ENCODE assay signal across 8 mouse cellular contexts in genomic region chr9:57997511-57998031, GRCm38 (mm10). TPM values are rescaled to one million over a fixed set of nuclear protein-coding genes. Genes with fewer than 3 reads are reported as not detected.
A peak's percentile ranks its signal among the peaks of the same experiment; 100 is the strongest.
DNase-seq lines count a peak whose midpoint lies in the region; ATAC-seq lines count a peak whose summit lies in the region.

No protein-coding gene starts in this region.

- peak overlapping the region; percentile 37; the same call in 1 of the 2 replicates for H3K9ac ChIP-seq in heart, embryonic 16.5 days (ENCODE audit: low read length)
- H3K9ac ChIP-seq in forebrain, embryonic 11.5 days (ENCODE audit: low read length), result no peak overlapping the region
- H3K9ac ChIP-seq in liver, embryonic 15.5 days, result no peak overlapping the region

- peak overlapping the region; percentile 45 for H3K4me3 ChIP-seq in heart, embryonic 16.5 days (ENCODE audit: low read length)
- H3K4me3 ChIP-seq in forebrain, embryonic 11.5 days (ENCODE audit: low read depth, low read length), result peak overlapping the region; percentile 11
- H3K4me3 ChIP-seq in liver, embryonic 15.5 days (replicated peaks), result peak overlapping the region; percentile 25

- intact Hi-C loops in heart, postnatal 14 days (cut with DNase I), result loop anchor here (1.0 to 10.0 kb wide), 5 partner anchors 62 to 343 kb away; partner anchors contain the start of gene Csk

- peaks cover 25% of the 10 kb centered on the region for H3K27me3 ChIP-seq in heart, embryonic 16.5 days (ENCODE audit: control insufficient read depth, insufficient read depth, low read length)
- H3K27me3 ChIP-seq in forebrain, embryonic 11.5 days (ENCODE audit: control insufficient read depth, insufficient read depth, low read length), result peaks cover 6% of the 10 kb centered on the region; the same call in 1 of the 2 replicates
- H3K27me3 ChIP-seq in liver, embryonic 15.5 days, result peaks cover 45% of the 10 kb centered on the region

- WGBS in heart, embryonic 16.5 days, result 24% methylated on average over 13 of the region's 13 CpGs
- WGBS in forebrain, embryonic 11.5 days, result 24% methylated on average over 13 of the region's 13 CpGs
- WGBS in liver, embryonic 15.5 days (ENCODE audit: insufficient replicate concordance), result 20% methylated on average over 13 of the region's 13 CpGs

- H3K27ac ChIP-seq in heart, embryonic 16.5 days (ENCODE audit: low read length), result no peak overlapping the region
- no peak overlapping the region for H3K27ac ChIP-seq in forebrain, embryonic 11.5 days (ENCODE audit: low read depth, low read length)
- no peak overlapping the region for H3K27ac ChIP-seq in liver, embryonic 15.5 days (replicated peaks)

- H3K9me3 ChIP-seq in heart, embryonic 16.5 days (replicated peaks; ENCODE audit: control insufficient read depth, low read length), result no peaks in the 10 kb centered on the region
- no peaks in the 10 kb centered on the region for H3K9me3 ChIP-seq in forebrain, embryonic 11.5 days (ENCODE audit: control insufficient read depth, low read length)
- H3K9me3 ChIP-seq in liver, embryonic 15.5 days (replicated peaks), result no peaks in the 10 kb centered on the region

- peak overlapping the region; percentile 78 for H3K4me2 ChIP-seq in heart, embryonic 16.5 days (ENCODE audit: low read depth, low read length)
- peak overlapping the region; percentile 47 for H3K4me2 ChIP-seq in forebrain, embryonic 11.5 days (ENCODE audit: low read depth, low read length, severe bottlenecking)
- H3K4me2 ChIP-seq in liver, embryonic 15.5 days, result peak overlapping the region; percentile 59

- peak; percentile 14; the same call in 1 of the 2 replicates for ATAC-seq in heart, embryonic 16.5 days (replicated peaks; ENCODE audit: extremely low read depth, insufficient read depth, low FRiP score)
- no peak for ATAC-seq in forebrain, embryonic 11.5 days (replicated peaks; ENCODE audit: low FRiP score)
- no peak for ATAC-seq in liver, embryonic 15.5 days (ENCODE audit: insufficient read depth)
- ATAC-seq in monocyte, adult 5-6 weeks (replicated peaks; ENCODE audit: insufficient number of reproducible peaks, low FRiP score, low TSS enrichment, poor library complexity, severe bottlenecking), result no peak

- DNase-seq in heart, postnatal 14 days, result no peak
- DNase-seq in ES-CJ7 (ENCODE audit: low read depth, low spot score) (peak; percentile 90), adipocyte (ENCODE audit: low spot score) (no peak)
- no peak for DNase-seq in forebrain, embryonic 11.5 days (ENCODE audit: low spot score)
- no peak for DNase-seq in natural killer cell, adult 2 months (ENCODE audit: low spot score in 2 of 2)

- H3K36me3 ChIP-seq in heart, embryonic 16.5 days (ENCODE audit: control insufficient read depth, insufficient read depth), result no peaks in the 10 kb centered on the region
- no peaks in the 10 kb centered on the region for H3K36me3 ChIP-seq in forebrain, embryonic 11.5 days (ENCODE audit: control insufficient read depth, insufficient read depth, low read length)
- no peaks in the 10 kb centered on the region for H3K36me3 ChIP-seq in liver, embryonic 15.5 days (replicated peaks)

- H3K4me1 ChIP-seq in heart, embryonic 16.5 days (ENCODE audit: control insufficient read depth, insufficient read depth, low read length), result peaks cover 8% of the 10 kb centered on the region
- no peaks in the 10 kb centered on the region; the same call in 1 of the 2 replicates for H3K4me1 ChIP-seq in forebrain, embryonic 11.5 days (replicated peaks; ENCODE audit: control insufficient read depth, insufficient read depth, low read length)
- peaks cover 9% of the 10 kb centered on the region for H3K4me1 ChIP-seq in liver, embryonic 15.5 days (replicated peaks)

RNA-seq across cellular contexts. Expression of gene Cyp11a1, which starts 8.6 kb away (rescaled TPM):
- polyA plus RNA-seq in heart, embryonic 16.5 days (2015; fragmentation: Nextera tagmentation; extraction: Ambion mirVana), result 0.32 and 0.33 TPM in 2 replicates
- under 1 TPM; 0.17 to 0.63 TPM for total RNA-seq in heart, postnatal 14 days (2021)
- polyA plus RNA-seq in forebrain, embryonic 11.5 days (2014; fragmentation: Nextera tagmentation; extraction: Ambion mirVana), result not detected in 2 replicates
- 1.3 and 1.5 TPM in 2 replicates for polyA plus RNA-seq in liver, embryonic 15.5 days (2015; fragmentation: Nextera tagmentation; extraction: Ambion mirVana)
- total RNA-seq in monocyte, adult 5-6 weeks (2017), result 7.8 to 44.8 TPM (median 28.4 TPM) in 3 replicates

RNA-seq across cellular contexts. Expression of gene Sema7a, which starts 57.7 kb away (rescaled TPM):
- polyA plus RNA-seq in heart, embryonic 16.5 days (2015; fragmentation: Nextera tagmentation; extraction: Ambion mirVana), result 0.60 and 1.4 TPM in 2 replicates
- total RNA-seq in heart, postnatal 14 days (2021), result 10 to 100 TPM; 38.9 to 43.7 TPM
- polyA plus RNA-seq in forebrain, embryonic 11.5 days (2014; fragmentation: Nextera tagmentation; extraction: Ambion mirVana), result 0.52 and 1.3 TPM in 2 replicates
- polyA plus RNA-seq in liver, embryonic 15.5 days (2015; fragmentation: Nextera tagmentation; extraction: Ambion mirVana), result not detected in 2 replicates
- 0.49 to 16.6 TPM (median 13.2 TPM) in 3 replicates for total RNA-seq in monocyte, adult 5-6 weeks (2017)
